Mouse (Mus musculus): ENCODE results near the gene Mars. TPM values are rescaled to one million over a fixed set of nuclear protein-coding genes. Genes with fewer than 3 reads are reported as not detected.

The Mars gene
- total and polyA plus RNA-seq, 3 experiments: 147 to 195 TPM; not detected in 1

DNA sequence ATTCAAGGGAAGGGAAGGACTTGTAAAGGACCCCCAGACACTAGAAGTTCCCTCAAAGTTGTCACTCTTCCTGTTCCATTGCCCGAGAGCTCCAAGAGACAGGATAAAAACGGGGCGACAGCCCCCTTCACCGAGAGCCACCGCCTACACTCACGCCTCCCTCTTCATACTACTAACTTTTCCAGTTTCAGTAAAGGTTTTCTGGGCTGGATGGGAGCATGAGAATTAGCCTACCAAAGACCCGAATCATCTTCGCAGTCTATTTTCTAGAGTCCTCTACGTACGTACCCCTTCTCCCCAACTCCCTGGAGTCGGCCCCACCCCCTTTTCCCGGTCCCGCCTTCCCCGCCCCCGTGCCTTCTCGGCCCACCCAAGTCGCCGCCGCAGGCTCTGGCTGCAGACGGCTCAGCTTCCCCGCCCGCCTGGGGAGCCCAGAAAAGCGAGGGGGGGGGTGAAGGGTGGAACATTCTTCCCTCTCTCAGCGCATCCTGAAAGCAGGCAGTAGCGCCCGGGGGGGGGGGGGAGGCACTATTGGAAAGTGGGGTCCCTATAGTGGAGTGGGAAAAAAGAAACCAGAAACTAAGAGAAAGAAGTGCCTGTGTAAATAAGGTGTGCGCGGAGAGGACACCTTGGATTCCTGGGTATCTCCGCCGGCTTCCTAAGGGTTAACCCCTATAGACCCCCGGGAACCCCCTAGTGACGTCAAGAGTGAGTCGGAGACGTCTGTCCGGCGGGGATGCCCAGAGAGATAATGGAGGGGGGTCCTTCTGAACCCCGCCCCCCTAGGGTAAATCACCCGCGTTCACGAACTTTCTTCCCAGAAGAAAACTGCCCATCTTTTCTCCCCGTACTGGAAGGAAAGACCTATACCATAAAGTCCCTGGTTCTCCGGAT lies 28.3 kb upstream of the Mars start:
- Histone ChIP-seq H3K9ac (ENCODE audit: control insufficient read depth, low read depth, low read length, poor library complexity, severe bottlenecking) (peak overlapping the region; percentile 66), H3K4me1 (ENCODE audit: control insufficient read depth in 1 of 2, insufficient read depth in 2 of 2, low read length in 2 of 2) (0 out of 4 replicates have a peak, but pooled peaks cover 0 to 3% of the 10 kb centered on the region in 2 experiments), H3K27ac (ENCODE audit: control insufficient read depth, low read depth, low read length) (peak overlapping the region; percentile 56), H3K9me3 (replicated peaks; ENCODE audit: insufficient read depth, low read length) (no peaks in the 10 kb centered on the region), H3K4me3 (ENCODE audit: control insufficient read depth in 1 of 2, insufficient read depth in 1 of 2, low read depth in 2 of 2, low read length in 2 of 2) (peak overlapping the region; percentile 61 to 95), H3K36me3 (ENCODE audit: control insufficient read depth in 1 of 2, insufficient read depth in 2 of 2, low read length in 2 of 2) (peaks cover 0 to 2% of the 10 kb centered on the region in 2 experiments; a peak in 1 of 4 replicates), H3K79me2 (ENCODE audit: control insufficient read depth, insufficient read depth, low read length, poor library complexity) (no peaks in the 10 kb centered on the region; the same call in 1 of the 2 replicates), H3K27me3 (ENCODE audit: control insufficient read depth in 1 of 2, insufficient read depth in 2 of 2, low read length in 2 of 2) (no peaks in the 10 kb centered on the region)
- DNase-seq (ENCODE audit: low read depth, low spot score): peak; percentile 90
- peak; percentile 63; the same call in 1 of the 2 replicates for TF ChIP-seq MAZ (IDR thresholded peaks at IDR 0.05; ENCODE audit: low read depth, low read length)
- TF ChIP-seq UBTF (IDR thresholded peaks at IDR 0.05; ENCODE audit: borderline replicate concordance, insufficient read depth, low read depth, low read length): no peak
- peak; percentile 19; the same call in 1 of the 2 replicates for TF ChIP-seq NELFE (IDR thresholded peaks at IDR 0.05; ENCODE audit: low read depth, low read length)

DNA sequence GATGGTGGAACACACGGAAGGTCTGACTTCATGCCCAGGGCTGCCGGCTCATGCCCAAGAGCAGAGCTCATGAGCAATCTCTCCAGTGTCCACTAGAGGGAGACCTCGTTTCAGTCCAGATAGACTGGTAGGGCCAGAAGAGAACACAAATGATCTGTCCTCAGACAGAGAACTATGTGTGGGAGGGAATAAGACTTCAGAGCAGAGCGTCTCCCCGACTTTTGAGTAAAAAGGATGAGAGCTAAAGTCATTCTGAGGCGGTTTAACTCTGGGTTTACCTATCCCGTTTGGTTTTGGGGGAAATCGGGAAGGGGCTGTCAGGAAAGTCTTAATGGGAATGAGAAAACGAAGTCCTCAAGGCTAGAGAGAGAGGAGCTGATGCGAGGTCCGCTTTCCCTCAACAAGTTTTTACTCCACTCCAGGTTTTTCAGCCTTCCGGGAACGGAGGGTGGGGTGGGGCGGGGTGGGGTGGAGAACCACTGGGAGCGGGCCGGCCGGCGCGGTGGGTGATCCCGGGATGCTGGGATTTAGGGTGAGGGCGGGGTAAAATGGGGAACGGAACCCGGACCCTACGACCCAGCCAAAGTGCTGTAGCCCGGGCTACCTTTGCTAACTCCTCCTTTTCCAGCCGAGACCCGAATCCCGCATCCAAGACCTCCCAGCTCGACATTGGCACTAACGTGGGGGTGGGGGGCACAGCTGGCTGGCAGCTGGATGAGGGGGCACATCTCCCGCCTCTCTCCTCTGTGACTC lies 27.5 kb upstream of the Mars start:
- Histone ChIP-seq H3K79me2 (ENCODE audit: control insufficient read depth, insufficient read depth, low read length, poor library complexity) (no peaks in the 10 kb centered on the region; the same call in 1 of the 2 replicates), H3K27me3 (ENCODE audit: control insufficient read depth in 1 of 2, insufficient read depth in 2 of 2, low read length in 2 of 2) (no peaks in the 10 kb centered on the region)
- TF ChIP-seq TBP (IDR thresholded peaks at IDR 0.05; ENCODE audit: low read depth, low read length) (0 out of 2 replicates have a peak, but pooled peaks have one; percentile 42), MYB (IDR thresholded peaks at IDR 0.05; ENCODE audit: low read depth, low read length) (no peak), ZC3H11A (IDR thresholded peaks at IDR 0.05; ENCODE audit: low read depth, low read length) (peak; percentile 38; the same call in 1 of the 2 replicates), ELF1 (IDR thresholded peaks at IDR 0.05; ENCODE audit: low read depth, low read length) (0 out of 2 replicates have a peak, but pooled peaks have one; percentile 19), TAL1 (IDR thresholded peaks at IDR 0.05; ENCODE audit: low read length) (no peak), CHD2 (IDR thresholded peaks at IDR 0.05; ENCODE audit: low read length) (no peak), GATA1 (IDR thresholded peaks at IDR 0.05; ENCODE audit: low read depth, low read length) (no peak), UBTF (IDR thresholded peaks at IDR 0.05; ENCODE audit: borderline replicate concordance, insufficient read depth, low read depth, low read length) (no peak), MYC (IDR thresholded peaks at IDR 0.05; ENCODE audit: low read depth, low read length) (0 out of 2 replicates have a peak, but pooled peaks have one; percentile 33), ZKSCAN1 (IDR thresholded peaks at IDR 0.05; ENCODE audit: low read depth, low read length) (no peak), ETS1 (IDR thresholded peaks at IDR 0.05; ENCODE audit: low read depth, low read length) (peak; percentile 50; the same call in 1 of the 2 replicates), NELFE (IDR thresholded peaks at IDR 0.05; ENCODE audit: low read depth, low read length) (no peak), CHD1 (IDR thresholded peaks at IDR 0.05; ENCODE audit: low read depth, low read length) (no peak), MEF2A (IDR thresholded peaks at IDR 0.05; ENCODE audit: extremely low read depth, insufficient replicate concordance, low read depth, low read length, poor library complexity, severe bottlenecking) (no peak), MXI1 (IDR thresholded peaks at IDR 0.05; ENCODE audit: low read depth, low read length) (peak; percentile 65), NRF1 (IDR thresholded peaks at IDR 0.05; ENCODE audit: insufficient read depth, low read depth, low read length, poor library complexity, severe bottlenecking) (peak; percentile 23; the same call in 1 of the 2 replicates), ZNF384 (IDR thresholded peaks at IDR 0.05; ENCODE audit: low read depth, low read length) (0 out of 2 replicates have a peak, but pooled peaks have one; percentile 12), MAFK (IDR thresholded peaks at IDR 0.05; ENCODE audit: borderline replicate concordance, low read depth, low read length) (no peak), GABPA (IDR thresholded peaks at IDR 0.05; ENCODE audit: low read depth, low read length) (no peak), EP300 (IDR thresholded peaks at IDR 0.05; ENCODE audit: low read depth in 1 of 2, low read length in 2 of 2) (no peak), SMC3 (IDR thresholded peaks at IDR 0.05; ENCODE audit: low read depth, low read length) (peak; percentile 71), MAX (IDR thresholded peaks at IDR 0.05; ENCODE audit: low read length) (0 out of 2 replicates have a peak, but pooled peaks have one; percentile 34), USF2 (IDR thresholded peaks at IDR 0.05; ENCODE audit: borderline replicate concordance in 1 of 2, insufficient read depth in 1 of 2, low read depth in 1 of 2, low read length in 2 of 2) (no peak), USF1 (IDR thresholded peaks at IDR 0.05; ENCODE audit: low read depth, low read length) (0 out of 2 replicates have a peak, but pooled peaks have one; percentile 18)

More for the DNA sequence above, 27.5 kb upstream of the Mars start:
- peak overlapping the region; percentile 61 to 95 for H3K4me3 ChIP-seq (ENCODE audit: control insufficient read depth in 1 of 2, insufficient read depth in 1 of 2, low read depth in 2 of 2, low read length in 2 of 2)
- peak; percentile 96 for DNase-seq (ENCODE audit: low read depth, low spot score)
- H3K4me1 ChIP-seq (ENCODE audit: control insufficient read depth in 1 of 2, insufficient read depth in 2 of 2, low read length in 2 of 2): 0 out of 4 replicates have a peak, but pooled peaks cover 0 to 3% of the 10 kb centered on the region in 2 experiments
- H3K36me3 ChIP-seq (ENCODE audit: control insufficient read depth in 1 of 2, insufficient read depth in 2 of 2, low read length in 2 of 2): peaks cover 0 to 2% of the 10 kb centered on the region in 2 experiments; a peak in 1 of 4 replicates
- peak overlapping the region; percentile 66 for H3K9ac ChIP-seq (ENCODE audit: control insufficient read depth, low read depth, low read length, poor library complexity, severe bottlenecking)
- peak overlapping the region; percentile 62 for H3K27ac ChIP-seq (ENCODE audit: control insufficient read depth, low read depth, low read length)
- H3K9me3 ChIP-seq (replicated peaks; ENCODE audit: insufficient read depth, low read length): no peaks in the 10 kb centered on the region
